Mouse (Mus musculus) forebrain, embryonic 12.5 days (tissue): ENCODE data around the gene Rapgef1. TPM values are rescaled to one million over a fixed set of nuclear protein-coding genes. Genes with fewer than 3 reads are reported as not detected.
"Not testable (repeated sequence)": the region's sequence is repeated elsewhere in the genome, so short reads cannot be mapped to it uniquely, and the experiment has no call there.

Experiments
- ATAC-seq: fragments of 200-750 bp; cut with Nextera tagmentation; 2 replicates; pipeline ENCODE4 v1.8.0; 2017; ENCODE audit warnings: moderate TSS enrichment; ENCODE audit not compliant: low FRiP score
- H3K27ac ChIP-seq: fragments of 300-500 bp; sonication (generic); 2 replicates; pipeline ENCODE4 v1.5.1; 2016; ENCODE audit warnings: mild to moderate bottlenecking
- H3K27me3 ChIP-seq: fragments of 300-500 bp; sonication (generic); 2 replicates; pipeline ENCODE4 v1.6.1; 2016; ENCODE audit warnings: mild to moderate bottlenecking
- H3K36me3 ChIP-seq: fragments of 300-500 bp; sonication (generic); replicated peaks from 2 replicates; pipeline ENCODE4 v1.6.1; 2016; ENCODE audit warnings: mild to moderate bottlenecking
- H3K4me1 ChIP-seq: fragments of 300-500 bp; sonication (generic); 2 replicates; pipeline ENCODE4 v1.6.1; 2016
- H3K4me2 ChIP-seq: fragments of 300-500 bp; sonication (generic); 2 replicates; pipeline ENCODE4 v1.6.1; 2016; ENCODE audit warnings: mild to moderate bottlenecking, moderate library complexity
- H3K4me3 ChIP-seq: fragments of 300-500 bp; sonication (generic); replicated peaks from 2 replicates; pipeline ENCODE4 v1.5.1; 2016; ENCODE audit warnings: mild to moderate bottlenecking
- H3K9ac ChIP-seq: fragments of 300-500 bp; sonication (generic); 2 replicates; pipeline ENCODE4 v1.6.1; 2016; ENCODE audit warnings: mild to moderate bottlenecking
- H3K9me3 ChIP-seq: fragments of 300-500 bp; sonication (generic); 2 replicates; pipeline ENCODE4 v1.6.1; 2016
- WGBS: fragments of 180-500 bp; shearing (Covaris S2); methylation state at CpG from one replicate; pipeline ENCODE4 v1.1.7; 2016; 5-methylcytosine and 5-hydroxymethylcytosine counted together
- polyA plus RNA-seq: library from polyadenylated mRNA; unstranded; fragments of >200 nt; fragmentation: Nextera tagmentation; extraction: Ambion mirVana; gene quantifications from 2 replicates; pipeline ENCODE4 v1.2.1, GENCODE M21; 2016

Gene Rapgef1
- polyA plus RNA-seq, 1 experiment from 2014 or later: 24.0 TPM

- no peak overlapping the region for H3K27ac ChIP-seq
- no peak for ATAC-seq
- H3K36me3 ChIP-seq: peaks cover 6% of the 10 kb centered on the region
- no peak overlapping the region for H3K9ac ChIP-seq
- peaks cover 37% of the 10 kb centered on the region for H3K4me1 ChIP-seq
- no peak overlapping the region for H3K4me2 ChIP-seq
- H3K4me3 ChIP-seq: no peak overlapping the region
- no peaks in the 10 kb centered on the region for H3K27me3 ChIP-seq
- 97% methylated on average over 8 of the region's 8 CpGs for WGBS
- no peaks in the 10 kb centered on the region for H3K9me3 ChIP-seq
Observed at GRCm38 (mm10) chr2:29625573-29626200, 6.2 kb downstream of the Rapgef1 start.

- Histone ChIP-seq H3K36me3 (peaks cover 6% of the 10 kb centered on the region), H3K4me2 (no peak overlapping the region), H3K4me3 (no peak overlapping the region), H3K27me3 (no peaks in the 10 kb centered on the region), H3K9me3 (no peaks in the 10 kb centered on the region), H3K27ac (no peak overlapping the region), H3K4me1 (peaks cover 27% of the 10 kb centered on the region), H3K9ac (no peak overlapping the region)
- no peak for ATAC-seq
- WGBS: 78% methylated on average over 3 of the region's 3 CpGs
Observed at GRCm38 (mm10) chr2:29627337-29627736, 7.8 kb downstream of the Rapgef1 start.

DNA sequence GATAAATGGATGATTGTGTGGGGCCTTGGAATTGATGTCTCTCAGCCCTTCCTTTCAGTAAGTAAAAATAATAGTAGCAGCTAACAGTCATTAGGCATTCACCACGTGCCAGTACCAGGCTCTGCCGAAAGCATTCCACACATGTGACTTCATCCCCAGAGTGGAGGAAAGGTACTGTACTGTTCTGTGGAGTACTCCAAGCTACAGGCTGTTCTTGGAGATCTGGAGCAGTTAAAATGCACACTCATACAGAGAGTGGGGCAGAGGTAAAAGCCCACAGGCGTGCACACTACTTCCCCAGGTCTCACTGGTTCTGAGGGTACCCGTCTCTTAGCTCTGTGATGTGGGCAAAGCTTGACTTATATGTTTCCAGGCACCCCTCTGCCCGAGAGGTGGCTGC lies 8.7 kb downstream of the Rapgef1 start:
- no peak for ATAC-seq
- Histone ChIP-seq H3K9me3 (no peaks in the 10 kb centered on the region), H3K4me1 (peaks cover 27% of the 10 kb centered on the region), H3K9ac (no peak overlapping the region), H3K27ac (no peak overlapping the region), H3K27me3 (no peaks in the 10 kb centered on the region), H3K4me3 (no peak overlapping the region), H3K4me2 (no peak overlapping the region), H3K36me3 (peaks cover 6% of the 10 kb centered on the region)
- 67% methylated on average over 5 of the region's 5 CpGs for WGBS

DNA sequence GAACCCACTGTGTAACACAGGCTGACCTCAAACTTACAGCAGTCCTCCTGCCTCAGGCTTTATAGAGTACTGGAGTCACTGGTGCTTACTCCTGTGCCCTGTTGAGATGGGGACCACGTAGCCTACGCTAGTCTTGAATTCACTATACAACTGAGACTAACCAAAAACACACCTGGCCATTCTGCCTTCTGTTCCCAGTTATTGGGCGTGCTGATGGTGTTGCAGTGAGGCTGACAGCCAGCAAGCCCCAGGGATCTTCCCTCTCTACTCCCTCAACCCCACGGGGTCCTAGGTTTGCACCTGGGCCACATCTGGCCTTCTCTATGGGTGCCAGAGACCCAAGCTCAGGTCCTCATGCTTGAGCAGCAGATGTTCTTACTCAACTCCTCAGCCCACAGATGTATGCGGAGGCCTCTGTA lies 9.3 kb downstream of the Rapgef1 start:
- peaks cover 6% of the 10 kb centered on the region for H3K36me3 ChIP-seq
- H3K4me1 ChIP-seq: peaks cover 27% of the 10 kb centered on the region
- H3K9me3 ChIP-seq: no peaks in the 10 kb centered on the region
- no peak overlapping the region for H3K9ac ChIP-seq
- H3K27me3 ChIP-seq: no peaks in the 10 kb centered on the region
- ATAC-seq: no peak
- no peak overlapping the region for H3K27ac ChIP-seq
- WGBS: 86% methylated on average over 5 of the region's 5 CpGs
- H3K4me2 ChIP-seq: no peak overlapping the region
- H3K4me3 ChIP-seq: no peak overlapping the region

- 77% methylated on average over 2 of the region's 2 CpGs for WGBS
- no peak overlapping the region for H3K9ac ChIP-seq
- H3K4me1 ChIP-seq: peaks cover 27% of the 10 kb centered on the region
- no peak overlapping the region for H3K27ac ChIP-seq
- H3K36me3 ChIP-seq: peaks cover 6% of the 10 kb centered on the region
- no peak overlapping the region for H3K4me3 ChIP-seq
- H3K4me2 ChIP-seq: no peak overlapping the region
- ATAC-seq: no peak
- H3K9me3 ChIP-seq: no peaks in the 10 kb centered on the region
- no peaks in the 10 kb centered on the region for H3K27me3 ChIP-seq
Observed at GRCm38 (mm10) chr2:29629311-29629710, 9.8 kb downstream of the Rapgef1 start.

GRCm38 (mm10) chr2:29630141-29630771 lies 10.7 kb downstream of the Rapgef1 start:
- no peak overlapping the region for H3K4me3 ChIP-seq
- H3K9ac ChIP-seq: no peak overlapping the region
- H3K36me3 ChIP-seq: peaks cover 6% of the 10 kb centered on the region
- no peaks in the 10 kb centered on the region for H3K9me3 ChIP-seq
- H3K4me2 ChIP-seq: no peak overlapping the region
- 93% methylated on average over 10 of the region's 10 CpGs for WGBS
- no peaks in the 10 kb centered on the region for H3K27me3 ChIP-seq
- peaks cover 31% of the 10 kb centered on the region for H3K4me1 ChIP-seq
- no peak for ATAC-seq
- no peak overlapping the region for H3K27ac ChIP-seq

- peaks cover 31% of the 10 kb centered on the region for H3K4me1 ChIP-seq
- no peak overlapping the region for H3K9ac ChIP-seq
- no peaks in the 10 kb centered on the region for H3K27me3 ChIP-seq
- H3K4me3 ChIP-seq: no peak overlapping the region
- no peak overlapping the region for H3K27ac ChIP-seq
- H3K4me2 ChIP-seq: no peak overlapping the region
- no peaks in the 10 kb centered on the region for H3K9me3 ChIP-seq
- peaks cover 6% of the 10 kb centered on the region for H3K36me3 ChIP-seq
- ATAC-seq: no peak
Observed at GRCm38 (mm10) chr2:29631020-29631419, 11.5 kb downstream of the Rapgef1 start.

DNA sequence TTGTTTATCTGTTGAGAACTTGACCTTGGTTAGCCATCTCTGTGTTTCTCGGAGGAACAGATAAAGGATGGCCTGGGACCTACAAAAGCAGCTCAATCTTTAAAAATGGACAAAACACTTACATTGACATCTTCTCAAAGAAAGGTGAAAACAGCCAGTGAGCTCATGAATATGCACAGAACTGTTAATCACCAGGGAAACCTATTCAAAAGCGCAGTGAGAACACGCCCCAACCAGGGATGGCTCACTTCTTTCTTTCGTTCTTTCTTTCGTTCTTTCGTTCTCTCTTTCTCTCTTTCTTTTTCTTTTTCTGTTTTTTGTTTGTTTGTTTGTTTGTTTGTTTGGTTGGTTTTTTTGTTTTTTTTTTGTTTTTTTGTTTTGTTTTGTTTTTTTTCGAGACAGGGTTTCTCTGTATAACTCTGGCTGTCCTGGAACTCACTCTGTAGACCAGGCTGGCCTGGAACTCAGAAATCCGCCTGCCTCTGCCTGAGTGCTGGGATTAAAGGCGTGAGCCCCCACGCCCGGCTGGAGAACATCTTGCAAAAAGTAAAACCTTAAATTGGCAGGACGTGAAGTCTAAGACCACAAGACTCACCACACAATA lies 12.1 kb downstream of the Rapgef1 start:
- not testable (repeated sequence) for H3K9me3 ChIP-seq, H3K36me3 ChIP-seq, H3K4me3 ChIP-seq, H3K4me2 ChIP-seq, ATAC-seq, H3K9ac ChIP-seq, H3K27me3 ChIP-seq, H3K27ac ChIP-seq
- peaks cover 31% of the 10 kb centered on the region for H3K4me1 ChIP-seq
- 76% methylated on average over 12 of the region's 12 CpGs for WGBS

DNA sequence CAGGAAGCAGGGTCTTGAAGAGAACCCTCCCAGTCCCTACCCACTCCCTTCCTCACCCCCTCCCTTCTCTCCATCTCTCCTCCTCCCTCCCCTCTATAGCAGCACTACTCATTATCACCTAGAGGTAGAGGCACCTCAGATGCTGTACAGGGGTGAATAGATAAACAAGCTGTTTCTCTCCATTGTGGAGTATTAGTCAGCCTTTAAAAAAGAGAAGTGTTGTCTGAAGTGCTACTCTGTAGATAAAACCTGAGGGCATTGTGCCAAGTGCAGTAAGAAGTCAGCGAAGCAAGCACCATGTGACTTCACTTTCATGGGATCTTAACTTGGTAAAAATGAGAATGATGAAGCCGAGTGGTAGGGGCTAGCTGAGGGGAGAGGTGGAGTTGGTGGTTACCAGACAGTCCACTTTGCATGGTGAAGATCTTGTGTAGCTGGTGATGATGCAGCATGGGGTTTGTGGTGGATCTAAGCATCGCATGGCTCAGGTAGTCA lies 12.7 kb downstream of the Rapgef1 start:
- ATAC-seq: no peak
- 90% methylated on average over 3 of the region's 3 CpGs for WGBS
- H3K4me3 ChIP-seq: no peak overlapping the region
- H3K36me3 ChIP-seq: peaks cover 6% of the 10 kb centered on the region
- no peak overlapping the region for H3K27ac ChIP-seq
- no peaks in the 10 kb centered on the region for H3K27me3 ChIP-seq
- no peak overlapping the region for H3K4me2 ChIP-seq
- H3K9me3 ChIP-seq: no peaks in the 10 kb centered on the region
- no peak overlapping the region for H3K9ac ChIP-seq
- peaks cover 31% of the 10 kb centered on the region for H3K4me1 ChIP-seq

GRCm38 (mm10) chr2:29633101-29633554 lies 13.6 kb downstream of the Rapgef1 start:
- Histone ChIP-seq H3K4me2 (no peak overlapping the region), H3K36me3 (peaks cover 6% of the 10 kb centered on the region), H3K9me3 (no peaks in the 10 kb centered on the region), H3K27me3 (no peaks in the 10 kb centered on the region), H3K27ac (no peak overlapping the region), H3K4me3 (no peak overlapping the region), H3K9ac (no peak overlapping the region), H3K4me1 (peaks cover 24% of the 10 kb centered on the region)
- 66% methylated on average over 6 of the region's 6 CpGs for WGBS
- no peak for ATAC-seq

DNA sequence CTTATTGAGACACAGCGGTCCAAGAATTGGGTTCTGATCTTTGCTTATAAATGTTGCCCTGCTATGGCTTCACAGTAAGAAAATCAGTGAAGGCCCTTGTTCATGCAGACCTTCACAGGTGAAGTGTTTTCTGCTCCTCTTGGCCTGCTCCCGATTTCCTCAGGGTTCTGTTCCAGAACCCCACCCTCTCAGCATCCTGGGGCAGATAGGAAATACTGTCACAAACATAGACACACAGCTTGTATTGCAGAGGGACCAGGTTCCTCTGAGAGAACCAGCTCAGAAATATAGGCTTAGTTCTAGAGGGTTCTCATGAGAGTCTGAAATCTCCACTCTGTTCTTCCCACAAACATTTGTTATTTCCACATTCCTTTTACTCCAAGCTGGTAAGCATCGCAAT lies 14.3 kb downstream of the Rapgef1 start:
- H3K27me3 ChIP-seq: no peaks in the 10 kb centered on the region
- 93% methylated on average over 3 of the region's 3 CpGs for WGBS
- peaks cover 21% of the 10 kb centered on the region for H3K4me1 ChIP-seq
- H3K4me2 ChIP-seq: no peak overlapping the region
- H3K4me3 ChIP-seq: no peak overlapping the region
- no peak overlapping the region for H3K9ac ChIP-seq
- ATAC-seq: no peak
- peaks cover 6% of the 10 kb centered on the region for H3K36me3 ChIP-seq
- H3K9me3 ChIP-seq: no peaks in the 10 kb centered on the region
- H3K27ac ChIP-seq: no peak overlapping the region

GRCm38 (mm10) chr2:29634541-29634940 lies 15.0 kb downstream of the Rapgef1 start:
- no peak for ATAC-seq
- Histone ChIP-seq H3K4me1 (peaks cover 19% of the 10 kb centered on the region), H3K4me3 (no peak overlapping the region), H3K27me3 (no peaks in the 10 kb centered on the region), H3K36me3 (peaks cover 6% of the 10 kb centered on the region), H3K9me3 (no peaks in the 10 kb centered on the region), H3K4me2 (no peak overlapping the region), H3K27ac (no peak overlapping the region), H3K9ac (no peak overlapping the region)
- 86% methylated on average over 5 of the region's 5 CpGs for WGBS
